Mouse (Mus musculus): Measurements from ENCODE around the gene Wdhd1.
A peak's percentile ranks its signal among the peaks of the same experiment; 100 is the strongest.

Wdhd1 gene

GRCm38 (mm10) chr14:47281535-47281934 lies 4.9 kb upstream of the Wdhd1 start:
- no peak for DNase-seq (ENCODE audit: low spot score in 2 of 2)

- DNase-seq (ENCODE audit: low spot score in 2 of 2) = no peak
These were observed 2.4 kb upstream of the Wdhd1 start for GRCm38 (mm10) chr14:47279058-47279457.

GRCm38 (mm10) chr14:47276036-47276603 lies 537 bp downstream of the Wdhd1 start:
- DNase-seq (ENCODE audit: low spot score in 2 of 2) = no peak

DNA sequence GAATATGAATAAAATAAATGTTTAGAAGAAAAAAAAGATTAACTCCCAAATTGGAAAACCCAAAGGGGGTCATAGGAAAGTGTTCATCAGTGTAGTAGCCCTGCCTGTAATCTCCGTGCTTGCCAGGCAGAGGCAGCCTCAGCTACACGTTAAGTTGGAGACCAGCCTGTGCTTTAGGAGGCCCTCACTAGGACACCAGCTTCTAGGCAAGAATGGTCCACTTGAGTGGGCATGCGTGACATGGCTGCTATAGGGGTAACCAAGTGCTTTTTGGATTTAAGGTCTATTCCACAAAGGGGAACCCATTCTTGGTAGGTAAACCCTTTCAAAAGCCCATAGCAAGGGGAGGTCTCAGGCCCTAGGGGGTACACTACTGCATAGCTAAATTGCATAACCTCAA lies 1.2 kb downstream of the Wdhd1 start:
- DNase-seq (ENCODE audit: low spot score in 2 of 2) = no peak

- no peak for DNase-seq (ENCODE audit: low spot score in 2 of 2)
These were observed 2.9 kb downstream of the Wdhd1 start for GRCm38 (mm10) chr14:47273751-47274150.

GRCm38 (mm10) chr14:47269706-47270105 lies 7.0 kb downstream of the Wdhd1 start:
- DNase-seq (ENCODE audit: low spot score in 2 of 2) = no peak

DNA sequence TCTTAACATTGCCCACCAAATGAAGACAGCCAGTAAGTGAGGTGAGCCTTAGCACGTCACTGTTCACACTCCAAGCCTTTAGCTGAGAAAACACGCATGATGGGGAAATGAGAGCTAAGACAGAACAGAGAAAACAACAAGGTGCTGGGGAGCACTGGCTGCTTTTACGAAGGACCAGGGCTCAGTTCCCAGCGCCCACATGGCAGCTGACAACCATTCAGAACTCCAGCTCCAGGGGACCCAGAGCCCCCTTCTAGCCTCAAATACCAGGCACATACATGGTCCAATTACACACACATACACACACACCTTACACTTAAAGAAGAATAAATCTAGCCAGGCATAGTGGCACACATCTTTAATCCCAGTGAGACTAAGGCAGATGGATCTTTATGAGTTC lies 7.6 kb downstream of the Wdhd1 start:
- no peak for DNase-seq (ENCODE audit: low spot score in 2 of 2)

GRCm38 (mm10) chr14:47265829-47266228 lies 10.8 kb downstream of the Wdhd1 start:
- DNase-seq (ENCODE audit: low spot score in 2 of 2) = no peak

DNA sequence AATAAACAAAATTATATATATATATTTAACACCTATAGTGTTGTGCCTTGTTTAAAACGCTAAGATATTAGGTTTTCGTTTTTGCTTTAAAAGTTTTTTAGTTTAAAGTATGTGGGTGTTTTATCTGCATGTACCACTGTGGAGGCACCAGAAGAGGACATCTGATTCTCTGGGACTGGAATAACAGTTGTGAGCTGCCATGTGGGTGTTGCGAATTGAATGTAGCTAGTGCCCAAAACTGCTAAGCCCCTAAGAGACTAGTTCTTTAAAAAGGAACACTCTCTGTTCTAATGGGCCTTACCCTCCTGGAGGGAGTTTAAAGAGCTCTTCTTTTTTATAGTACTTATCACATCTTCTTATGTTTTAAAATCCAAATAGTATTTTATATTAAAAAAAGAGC lies 11.8 kb downstream of the Wdhd1 start:
- no peak for DNase-seq (ENCODE audit: low spot score in 2 of 2)

DNA sequence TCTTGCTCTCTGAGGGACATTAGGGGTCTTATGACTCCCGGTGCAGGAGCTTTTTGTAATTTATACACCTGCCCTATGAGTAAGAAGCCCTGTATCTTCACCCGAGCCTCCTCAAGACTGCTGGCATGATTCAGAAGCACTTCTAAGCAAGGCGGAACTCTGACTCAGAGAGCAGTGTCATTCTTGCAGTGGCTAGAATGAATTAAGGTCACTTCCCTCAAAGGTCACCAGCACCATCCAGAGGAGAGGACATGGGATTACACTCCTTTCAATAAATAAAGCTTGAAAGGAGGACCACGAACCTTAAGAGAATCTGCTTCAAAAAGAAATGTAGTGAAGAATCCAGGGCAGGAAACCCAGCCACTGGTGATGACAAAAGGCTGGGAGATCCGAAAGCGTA lies 26.8 kb downstream of the Wdhd1 start:
- peak in 1 of 2 experiments; percentile 12 for DNase-seq (ENCODE audit: low spot score in 2 of 2)

GRCm38 (mm10) chr14:47242753-47243152 lies 33.9 kb downstream of the Wdhd1 start:
- DNase-seq (ENCODE audit: low spot score in 2 of 2) = no peak

DNA sequence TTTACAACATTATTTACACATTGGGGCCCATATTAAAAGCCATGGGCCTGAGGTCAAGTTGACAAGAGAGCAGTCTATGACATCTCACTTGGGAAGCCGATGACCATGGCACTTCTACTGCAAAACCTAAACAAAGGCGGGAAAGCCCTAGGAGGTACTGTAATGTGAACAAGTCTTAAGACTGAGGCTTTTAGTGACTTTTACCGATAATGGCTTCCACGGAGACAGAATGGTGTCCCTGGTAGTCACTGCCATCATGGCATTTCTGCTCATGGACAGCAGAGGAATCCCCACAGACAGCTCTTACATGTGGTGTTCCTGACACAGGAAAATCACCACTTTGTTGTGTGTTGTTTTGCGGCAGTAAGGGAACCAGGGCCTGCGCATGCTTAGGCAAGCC lies 35.6 kb downstream of the Wdhd1 start:
- DNase-seq (ENCODE audit: low spot score in 2 of 2) = no peak

- DNase-seq (ENCODE audit: low spot score in 2 of 2) = no peak
These were observed 36.1 kb downstream of the Wdhd1 start for GRCm38 (mm10) chr14:47240600-47240999.

DNA sequence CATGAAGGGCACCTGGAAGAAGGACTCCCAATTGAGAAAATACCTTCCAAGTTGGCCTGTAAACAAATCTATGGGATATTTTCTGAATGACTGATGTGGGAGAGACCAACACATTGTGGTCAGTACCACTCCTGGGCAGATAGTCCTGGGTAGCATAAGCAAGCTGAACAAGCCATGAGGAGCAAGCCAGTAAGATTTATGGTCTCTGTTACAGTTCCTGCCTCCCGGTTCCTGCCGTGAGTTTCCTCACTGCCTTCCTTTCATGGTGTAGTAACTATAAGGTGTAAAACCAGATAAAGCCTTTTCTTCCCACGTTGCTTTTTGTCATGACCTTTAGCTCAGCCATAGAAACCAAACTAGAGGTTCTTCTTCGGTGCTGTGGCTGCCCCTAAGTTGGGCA lies 39.4 kb downstream of the Wdhd1 start:
- no peak for DNase-seq (ENCODE audit: low spot score in 2 of 2)

DNA sequence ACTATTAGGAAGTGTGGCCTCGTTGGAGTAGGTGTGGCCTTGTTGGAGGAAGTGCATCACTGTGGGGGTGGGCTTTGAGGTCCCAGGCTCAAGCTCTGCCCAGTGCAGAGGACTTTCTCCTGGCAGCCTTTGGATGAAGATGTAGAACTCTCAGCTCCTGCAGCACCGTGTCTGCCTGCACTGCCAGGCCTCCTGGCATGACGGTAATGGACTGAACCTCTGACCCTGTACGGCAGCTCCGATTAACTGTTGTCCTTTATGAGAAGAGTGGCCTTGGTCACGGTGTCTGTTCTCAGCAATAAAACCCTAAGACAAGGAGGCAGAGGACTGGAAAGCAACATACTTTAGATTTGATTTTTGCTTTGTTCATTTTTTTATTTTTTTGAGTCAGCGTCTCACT lies 40.2 kb downstream of the Wdhd1 start:
- DNase-seq (ENCODE audit: low spot score in 2 of 2) = no peak

- DNase-seq (ENCODE audit: low spot score in 2 of 2) = no peak
These were observed 42.0 kb downstream of the Wdhd1 start for GRCm38 (mm10) chr14:47234526-47235250.

- DNase-seq (ENCODE audit: low spot score in 2 of 2) = no peak
These were observed 42.6 kb downstream of the Wdhd1 start for GRCm38 (mm10) chr14:47234032-47234431.

DNA sequence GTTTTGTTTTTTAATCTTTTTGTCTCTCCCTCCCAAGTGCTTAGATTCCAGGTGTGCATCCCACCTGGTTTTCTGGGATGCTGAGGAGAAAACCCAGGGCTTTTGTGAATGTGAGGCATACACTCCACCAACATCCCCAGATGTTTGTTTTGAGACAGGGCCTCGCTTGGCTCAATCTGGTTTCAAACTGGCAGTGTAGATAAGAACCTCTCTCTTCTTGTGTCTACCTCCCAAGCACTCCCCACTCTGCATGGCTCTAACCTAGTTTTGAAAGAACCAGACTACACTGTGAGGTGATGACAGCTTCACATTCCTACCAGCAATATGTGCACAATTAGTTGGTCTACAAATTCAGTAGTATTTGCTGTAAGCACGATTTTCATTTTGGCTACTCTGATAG lies 43.1 kb downstream of the Wdhd1 start:
- no peak for DNase-seq (ENCODE audit: low spot score in 2 of 2)

- no peak for DNase-seq (ENCODE audit: low spot score in 2 of 2)
These were observed 46.8 kb downstream of the Wdhd1 start for GRCm38 (mm10) chr14:47229796-47230376.

DNA sequence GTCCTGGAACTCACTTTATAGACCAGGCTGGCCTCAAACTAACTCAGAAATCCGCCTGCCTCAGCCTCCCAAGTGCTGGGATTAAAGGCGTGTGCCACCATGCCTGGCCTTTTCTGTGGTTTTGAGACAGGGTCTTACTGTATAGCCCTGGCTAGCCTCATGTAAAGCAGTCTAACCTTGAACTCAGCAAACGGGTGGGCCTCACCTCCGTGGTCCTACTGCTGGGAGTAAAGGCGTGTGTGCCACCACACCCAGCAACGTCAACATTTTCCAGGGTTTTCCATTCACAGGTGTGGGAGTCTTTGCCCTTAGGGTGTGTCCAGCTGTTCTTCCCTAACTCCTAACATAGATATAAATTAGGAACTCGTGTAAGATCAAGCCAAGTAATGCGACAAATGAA lies 50.7 kb downstream of the Wdhd1 start:
- no peak for DNase-seq (ENCODE audit: low spot score in 2 of 2)

DNA sequence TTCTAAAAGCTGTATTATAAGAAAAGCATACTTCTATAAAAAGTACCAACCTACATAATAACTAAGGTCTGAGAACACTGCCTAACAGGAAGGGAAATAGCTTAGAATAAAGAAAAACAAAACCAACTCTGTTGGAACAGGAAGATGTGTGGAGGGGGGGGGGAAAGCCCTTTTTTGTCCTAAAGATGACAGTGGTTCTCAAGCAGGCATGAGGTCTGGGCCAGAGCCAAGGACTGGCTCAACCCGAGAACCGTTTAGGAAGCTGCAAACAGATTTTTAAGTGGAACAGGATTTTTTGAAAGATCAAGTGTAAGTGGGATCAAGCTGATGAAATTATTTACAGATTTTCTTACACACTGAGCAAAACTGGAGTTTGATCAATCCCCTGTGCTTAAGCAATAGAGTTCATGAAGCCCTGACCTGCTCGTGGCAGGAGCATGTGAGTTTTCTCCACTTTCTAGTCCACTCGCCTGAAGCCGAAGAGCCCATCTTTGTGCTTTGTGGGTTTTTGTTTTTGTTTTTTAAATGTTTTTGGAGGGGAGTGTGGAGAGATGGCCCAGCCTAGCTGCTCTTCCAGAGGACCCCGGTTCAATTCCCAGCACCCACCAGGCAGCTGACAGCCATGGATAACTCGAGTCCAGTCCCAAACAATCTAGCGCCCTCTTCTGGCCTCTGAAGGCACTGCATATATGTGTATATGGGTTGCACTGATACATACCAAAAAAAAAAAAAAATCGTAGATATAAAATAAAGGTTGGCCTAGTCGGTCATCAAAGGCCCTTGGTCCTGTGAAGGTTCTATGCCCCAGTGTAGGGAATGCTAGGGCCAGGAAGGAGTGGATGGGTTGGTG lies 52.0 kb downstream of the Wdhd1 start:
- DNase-seq (ENCODE audit: low spot score in 2 of 2) = no peak

DNA sequence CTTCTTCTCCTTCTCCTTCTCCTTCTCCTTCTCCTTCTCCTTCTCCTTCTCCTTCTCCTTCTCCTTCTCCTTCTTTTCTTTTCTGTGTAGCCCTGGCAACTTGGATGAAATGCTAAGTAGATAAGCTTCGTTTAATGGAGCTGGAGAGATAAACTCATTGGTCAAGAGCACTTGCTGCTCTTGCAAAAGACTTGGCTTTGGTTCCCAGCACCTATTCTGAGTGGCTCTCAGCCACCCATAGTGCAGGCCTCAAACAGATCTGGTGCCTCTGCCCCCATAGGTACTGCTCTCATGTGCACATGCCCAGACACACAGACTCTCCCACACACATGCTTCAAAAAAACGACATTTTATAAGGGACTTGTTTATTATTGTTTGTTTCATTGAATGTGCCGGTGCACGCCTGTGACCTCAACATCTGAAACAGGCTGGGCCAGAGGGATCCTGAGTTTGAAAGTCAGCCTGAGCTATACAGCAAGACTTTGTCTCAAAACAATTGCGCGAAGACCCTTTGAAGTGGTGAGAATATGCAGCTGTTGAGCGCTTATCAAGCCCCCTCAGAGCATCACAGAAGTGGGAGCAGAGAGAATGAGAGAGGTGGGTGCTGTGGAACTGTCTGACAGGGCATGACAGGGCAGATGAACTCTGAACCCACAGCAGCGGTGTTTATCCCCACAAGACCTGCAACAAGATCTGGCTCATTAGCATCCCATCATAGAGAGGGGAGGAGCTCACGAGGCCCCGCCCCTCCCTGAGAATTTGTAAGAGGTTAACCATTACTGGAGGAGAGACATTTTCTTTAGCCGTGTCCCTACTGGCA lies 53.8 kb downstream of the Wdhd1 start:
- no peak for DNase-seq (ENCODE audit: low spot score in 2 of 2)
